Mouse (Mus musculus): Measurements from ENCODE around the gene Rap2b. TPM values are rescaled to one million over a fixed set of nuclear protein-coding genes. Genes with fewer than 3 reads are reported as not detected.

The Rap2b gene
- polyA plus RNA-seq, 1 experiment from 2014 or later = 9.9 TPM

Other genes starting within 250 kb of the Rap2b start
- not detected in 2 replicates for gene B430305J03Rik, start 4.3 kb downstream of the Rap2b start, polyA plus RNA-seq (2016; fragmentation: Nextera tagmentation; extraction: Ambion mirVana)